Mouse (Mus musculus): Measurements from ENCODE around the gene Ncoa7. TPM values are rescaled to one million over a fixed set of nuclear protein-coding genes. Genes with fewer than 3 reads are reported as not detected.
"Not testable (repeated sequence)": the region's sequence is repeated elsewhere in the genome, so short reads cannot be mapped to it uniquely, and the experiment has no call there.

The Ncoa7 gene
- total and polyA plus RNA-seq, 3 experiments, result 1.2 to 4.7 (median 3.4) TPM

GRCm38 (mm10) chr10:30629977-30630376, 173.1 kb downstream of the Ncoa7 start:
- no peaks in the 10 kb centered on the region for H3K27me3 ChIP-seq (ENCODE audit: control insufficient read depth, insufficient read depth, low read length)
- intact Hi-C loops (cut with DNase I), result loop anchor here (2.0 kb wide), 1 partner anchor 63 kb away; no protein-coding TSS in a partner anchor
- H3K27ac ChIP-seq, result no peak overlapping the region
- no peak for DNase-seq
- no peaks in the 10 kb centered on the region for H3K79me2 ChIP-seq (replicated peaks; ENCODE audit: control insufficient read depth, insufficient read depth, low read length)
- H3K4me3 ChIP-seq, result no peak overlapping the region
- TF ChIP-seq CTCF (IDR thresholded peaks at IDR 0.05) (no peak), EP300 (IDR thresholded peaks at IDR 0.05; ENCODE audit: insufficient read depth, low read depth, low read length) (no peak), POLR2A (IDR thresholded peaks at IDR 0.05; ENCODE audit: insufficient read depth, low read depth, low read length) (no peak)
- H3K9ac ChIP-seq (ENCODE audit: low read depth, low read length), result no peak overlapping the region
- no peaks in the 10 kb centered on the region for H3K4me1 ChIP-seq (ENCODE audit: control insufficient read depth, insufficient read depth, low read length)
- H3K36me3 ChIP-seq (ENCODE audit: control insufficient read depth, insufficient read depth, low read length), result no peaks in the 10 kb centered on the region

- Histone ChIP-seq H3K79me2 (replicated peaks; ENCODE audit: control insufficient read depth, insufficient read depth, low read length) (no peaks in the 10 kb centered on the region), H3K9ac (ENCODE audit: low read depth, low read length) (no peak within 1 kb of the TSS), H3K4me3 (no peak within 1 kb of the TSS), H3K27me3 (ENCODE audit: control insufficient read depth, insufficient read depth, low read length) (no peaks in the 10 kb centered on the region), H3K36me3 (ENCODE audit: control insufficient read depth, insufficient read depth, low read length) (no peaks in the 10 kb centered on the region), H3K4me1 (ENCODE audit: control insufficient read depth, insufficient read depth, low read length) (no peaks in the 10 kb centered on the region), H3K27ac (no peak within 1 kb of the TSS)
- intact Hi-C loops (cut with DNase I), result loop anchor here (2.0 kb wide), 1 partner anchor 63 kb away; no protein-coding TSS in a partner anchor
- no peak for TF ChIP-seq POLR2A (IDR thresholded peaks at IDR 0.05; ENCODE audit: insufficient read depth, low read depth, low read length)
- no peak for TF ChIP-seq CTCF (IDR thresholded peaks at IDR 0.05)
- no peak for TF ChIP-seq EP300 (IDR thresholded peaks at IDR 0.05; ENCODE audit: insufficient read depth, low read depth, low read length)
- WGBS, result 87% methylated on average over 3 of the region's 3 CpGs
- DNase-seq, result no peak
Measured at GRCm38 (mm10) chr10:30629513-30629912, 173.6 kb downstream of the Ncoa7 start, which contains the start of gene Hint3. TSS of gene Hint3 (minus strand) at chr10:30629632.

- not testable (repeated sequence) for H3K4me3 ChIP-seq; H3K4me1 ChIP-seq (ENCODE audit: control insufficient read depth, insufficient read depth, low read length); H3K27ac ChIP-seq; H3K9ac ChIP-seq (ENCODE audit: low read depth, low read length); H3K27me3 ChIP-seq (ENCODE audit: control insufficient read depth, insufficient read depth, low read length); DNase-seq; H3K79me2 ChIP-seq (replicated peaks; ENCODE audit: control insufficient read depth, insufficient read depth, low read length); H3K36me3 ChIP-seq (ENCODE audit: control insufficient read depth, insufficient read depth, low read length)
- WGBS, result 88% methylated on average over 11 of the region's 11 CpGs
- intact Hi-C loops (cut with DNase I), result loop anchor here (2.0 kb wide), 1 partner anchor 62 kb away; no protein-coding TSS in a partner anchor
Measured at GRCm38 (mm10) chr10:30628444-30628843, 174.7 kb downstream of the Ncoa7 start.

GRCm38 (mm10) chr10:30627548-30627947, 175.6 kb downstream of the Ncoa7 start:
- H3K9ac ChIP-seq (ENCODE audit: low read depth, low read length), result no peak overlapping the region
- no peaks in the 10 kb centered on the region for H3K79me2 ChIP-seq (replicated peaks; ENCODE audit: control insufficient read depth, insufficient read depth, low read length)
- no peaks in the 10 kb centered on the region; the same call in 1 of the 2 replicates for H3K4me1 ChIP-seq (ENCODE audit: control insufficient read depth, insufficient read depth, low read length)
- TF ChIP-seq POLR2A (IDR thresholded peaks at IDR 0.05; ENCODE audit: insufficient read depth, low read depth, low read length) (no peak), CTCF (IDR thresholded peaks at IDR 0.05) (no peak), EP300 (IDR thresholded peaks at IDR 0.05; ENCODE audit: insufficient read depth, low read depth, low read length) (no peak)
- WGBS, result 24% methylated on average over 1 of the region's 1 CpGs
- H3K27me3 ChIP-seq (ENCODE audit: control insufficient read depth, insufficient read depth, low read length), result no peaks in the 10 kb centered on the region
- no peaks in the 10 kb centered on the region for H3K36me3 ChIP-seq (ENCODE audit: control insufficient read depth, insufficient read depth, low read length)
- no peak for DNase-seq
- no peak overlapping the region for H3K27ac ChIP-seq
- intact Hi-C loops (cut with DNase I), result no loop called here
- no peak overlapping the region for H3K4me3 ChIP-seq

- Histone ChIP-seq H3K4me1 (ENCODE audit: control insufficient read depth, insufficient read depth, low read length) (no peaks in the 10 kb centered on the region; the same call in 1 of the 2 replicates), H3K4me3 (no peak overlapping the region), H3K27me3 (ENCODE audit: control insufficient read depth, insufficient read depth, low read length) (no peaks in the 10 kb centered on the region), H3K79me2 (replicated peaks; ENCODE audit: control insufficient read depth, insufficient read depth, low read length) (no peaks in the 10 kb centered on the region), H3K27ac (no peak overlapping the region), H3K9ac (ENCODE audit: low read depth, low read length) (no peak overlapping the region), H3K36me3 (ENCODE audit: control insufficient read depth, insufficient read depth, low read length) (no peaks in the 10 kb centered on the region)
- intact Hi-C loops (cut with DNase I), result no loop called here
- no peak for DNase-seq
- WGBS, result 60% methylated on average over 5 of the region's 5 CpGs
- TF ChIP-seq EP300 (IDR thresholded peaks at IDR 0.05; ENCODE audit: insufficient read depth, low read depth, low read length) (no peak), CTCF (IDR thresholded peaks at IDR 0.05) (no peak), POLR2A (IDR thresholded peaks at IDR 0.05; ENCODE audit: insufficient read depth, low read depth, low read length) (no peak)
Measured at GRCm38 (mm10) chr10:30624161-30625019, 178.7 kb downstream of the Ncoa7 start.

- no peak overlapping the region for H3K27ac ChIP-seq
- H3K4me1 ChIP-seq (ENCODE audit: control insufficient read depth, insufficient read depth, low read length), result no peaks in the 10 kb centered on the region; the same call in 1 of the 2 replicates
- H3K79me2 ChIP-seq (replicated peaks; ENCODE audit: control insufficient read depth, insufficient read depth, low read length), result no peaks in the 10 kb centered on the region
- no peak overlapping the region for H3K4me3 ChIP-seq
- H3K27me3 ChIP-seq (ENCODE audit: control insufficient read depth, insufficient read depth, low read length), result no peaks in the 10 kb centered on the region
- TF ChIP-seq POLR2A (IDR thresholded peaks at IDR 0.05; ENCODE audit: insufficient read depth, low read depth, low read length) (no peak), CTCF (IDR thresholded peaks at IDR 0.05) (peak; percentile 39), EP300 (IDR thresholded peaks at IDR 0.05; ENCODE audit: insufficient read depth, low read depth, low read length) (no peak)
- no peak for DNase-seq
- no peak overlapping the region for H3K9ac ChIP-seq (ENCODE audit: low read depth, low read length)
- no peaks in the 10 kb centered on the region for H3K36me3 ChIP-seq (ENCODE audit: control insufficient read depth, insufficient read depth, low read length)
- intact Hi-C loops (cut with DNase I), result no loop called here
Measured at GRCm38 (mm10) chr10:30622928-30623327, 180.2 kb downstream of the Ncoa7 start.

All from heart, adult 2 months (tissue).